ENCODE assay signal across 8 mouse cellular contexts in genomic region chr9:21227342-21227741, GRCm38 (mm10). TPM values are rescaled to one million over a fixed set of nuclear protein-coding genes. Genes with fewer than 3 reads are reported as not detected.
DNase-seq lines count a peak whose midpoint lies in the region; ATAC-seq lines count a peak whose summit lies in the region.

No protein-coding gene starts in this region.

- peaks cover 31% of the 10 kb centered on the region for H3K36me3 ChIP-seq in hindbrain, embryonic 12.5 days
- H3K36me3 ChIP-seq in midbrain, embryonic 11.5 days (ENCODE audit: control insufficient read depth, insufficient read depth, low read length), result no peaks in the 10 kb centered on the region

- ATAC-seq in hindbrain, embryonic 12.5 days (ENCODE audit: low FRiP score), result peak; percentile 43; the same call in 1 of the 2 replicates
- ATAC-seq in midbrain, embryonic 11.5 days (ENCODE audit: low FRiP score), result no peak

- peaks cover 9% of the 10 kb centered on the region; the same call in 1 of the 2 replicates for H3K27me3 ChIP-seq in hindbrain, embryonic 12.5 days
- H3K27me3 ChIP-seq in midbrain, embryonic 11.5 days (ENCODE audit: control insufficient read depth, insufficient read depth, low read length), result no peaks in the 10 kb centered on the region; the same call in 1 of the 2 replicates

- peak overlapping the region; percentile 40 for H3K4me2 ChIP-seq in hindbrain, embryonic 12.5 days (replicated peaks)
- H3K4me2 ChIP-seq in midbrain, embryonic 11.5 days, result peak overlapping the region; percentile 12; the same call in 1 of the 2 replicates

- peaks cover 13% of the 10 kb centered on the region for H3K4me1 ChIP-seq in hindbrain, embryonic 12.5 days
- no peaks in the 10 kb centered on the region for H3K4me1 ChIP-seq in midbrain, embryonic 11.5 days (ENCODE audit: control insufficient read depth, insufficient read depth, low read length)

- DNase-seq in heart, adult 11 months, result peak; percentile 87
- DNase-seq in heart, postnatal 14 days, result no peak
- DNase-seq in ZHBTc4 (ENCODE audit: low read depth, low spot score), result peak; percentile 84
- DNase-seq in midbrain, embryonic 11.5 days (ENCODE audit: low spot score, missing footprints), result no peak
- DNase-seq in spleen, postnatal 10 days (ENCODE audit: low spot score in 2 of 2), result no peak
- no peak for DNase-seq in left cerebral cortex, postnatal 4 days
- no peak for DNase-seq in layer of hippocampus, adult 9-11 months

- H3K9me3 ChIP-seq in hindbrain, embryonic 12.5 days (replicated peaks), result no peaks in the 10 kb centered on the region; the same call in 1 of the 2 replicates
- H3K9me3 ChIP-seq in midbrain, embryonic 11.5 days (ENCODE audit: control insufficient read depth, low read length), result no peaks in the 10 kb centered on the region

- intact Hi-C loops in heart, postnatal 14 days (cut with DNase I), result no loop called here
- intact Hi-C loops in left cerebral cortex, postnatal 4 days (cut with DNase I), result no loop called here

- peak overlapping the region; percentile 20 for H3K4me3 ChIP-seq in hindbrain, embryonic 12.5 days
- peak overlapping the region; percentile 3 for H3K4me3 ChIP-seq in midbrain, embryonic 11.5 days (ENCODE audit: low read depth, low read length)

- H3K27ac ChIP-seq in hindbrain, embryonic 12.5 days, result no peak overlapping the region
- no peak overlapping the region for H3K27ac ChIP-seq in midbrain, embryonic 11.5 days (ENCODE audit: low read depth, low read length)

- H3K9ac ChIP-seq in hindbrain, embryonic 12.5 days, result no peak overlapping the region; the same call in 1 of the 2 replicates
- H3K9ac ChIP-seq in midbrain, embryonic 11.5 days (ENCODE audit: low read length), result 0 out of 2 replicates have a peak overlapping the region, but pooled peaks have one; percentile 21

- 13% methylated on average over 16 of the region's 16 CpGs for WGBS in hindbrain, embryonic 12.5 days
- 18% methylated on average over 16 of the region's 16 CpGs for WGBS in midbrain, embryonic 11.5 days

RNA-seq across cellular contexts. Expression of gene Keap1, which starts 11.8 kb away (rescaled TPM):
- total RNA-seq in heart, postnatal 14 days (2021), result 10 to 100 TPM; 38.6 to 40.8 TPM
- 54.8 and 55.6 TPM in 2 replicates for polyA plus RNA-seq in hindbrain, embryonic 12.5 days (2016; fragmentation: Nextera tagmentation; extraction: Ambion mirVana)
- polyA plus RNA-seq in midbrain, embryonic 11.5 days (2014; fragmentation: Nextera tagmentation; extraction: Ambion mirVana), result 20.0 and 26.3 TPM in 2 replicates
- 10 to 100 TPM; 49.0 to 50.8 TPM for total RNA-seq in left cerebral cortex, postnatal 4 days (2021)

RNA-seq across cellular contexts. Expression of gene S1pr5, which starts 20.9 kb away (rescaled TPM):
- total RNA-seq in heart, postnatal 14 days (2021), result under 1 TPM; 0.27 to 0.45 TPM
- 1.5 and 1.9 TPM in 2 replicates for polyA plus RNA-seq in hindbrain, embryonic 12.5 days (2016; fragmentation: Nextera tagmentation; extraction: Ambion mirVana)
- polyA plus RNA-seq in midbrain, embryonic 11.5 days (2014; fragmentation: Nextera tagmentation; extraction: Ambion mirVana), result 0.19 and 0.21 TPM in 2 replicates
- total RNA-seq in left cerebral cortex, postnatal 4 days (2021), result 1 to 10 TPM; 2.5 to 2.8 TPM

RNA-seq across cellular contexts. Expression of gene Atg4d, which starts 37.8 kb away (rescaled TPM):
- total RNA-seq in heart, postnatal 14 days (2021), result 10 to 100 TPM; 73.3 to 85.0 TPM
- 43.4 and 46.8 TPM in 2 replicates for polyA plus RNA-seq in hindbrain, embryonic 12.5 days (2016; fragmentation: Nextera tagmentation; extraction: Ambion mirVana)
- polyA plus RNA-seq in midbrain, embryonic 11.5 days (2014; fragmentation: Nextera tagmentation; extraction: Ambion mirVana), result 37.2 and 45.8 TPM in 2 replicates
- total RNA-seq in left cerebral cortex, postnatal 4 days (2021), result 10 to 100 TPM; 26.3 to 31.0 TPM

Comparison
In these comparisons a context has a peak if more than half of its experiments do, and no peak if none do; other contexts are left out.
1. DNase-seq: peak in heart, adult 11 months (single experiment) and ZHBTc4 (single experiment); none in heart, postnatal 14 days (0 of 2), midbrain, embryonic 11.5 days (single experiment), spleen, postnatal 10 days (0 of 2), left cerebral cortex, postnatal 4 days (single experiment) and layer of hippocampus, adult 9-11 months (single experiment).